In genomic region chr15:102004189-102004588, GRCm38 (mm10) we compare ENCODE assay signal across 7 mouse cellular contexts. TPM values are rescaled to one million over a fixed set of nuclear protein-coding genes. Genes with fewer than 3 reads are reported as not detected.
DNase-seq lines count a peak whose midpoint lies in the region; ATAC-seq and TF ChIP-seq lines count a peak whose summit lies in the region.

Krt8 (minus strand) TSS chr15:102004482.

- peak; percentile 42; the same call in 1 of the 2 replicates for ATAC-seq in embryonic facial prominence, embryonic 14.5 days (ENCODE audit: low read depth)
- peak; percentile 66 for ATAC-seq in kidney, embryonic 15.5 days (replicated peaks; ENCODE audit: low FRiP score)
- peak; percentile 83 for ATAC-seq in lung, postnatal 0 days

- DNase-seq in ES-E14 (ENCODE audit: low read depth, low spot score) = no peak
- DNase-seq in embryonic facial prominence, embryonic 14.5 days (ENCODE audit: low spot score) = peak; percentile 77
- peak; percentile 85 for DNase-seq in lung, postnatal 0 days (ENCODE audit: low spot score)
- DNase-seq in spleen, postnatal 36 days (ENCODE audit: low spot score in 2 of 2) = no peak
- DNase-seq in B cell, adult 2 months = no peak
- no peak for DNase-seq in gastrocnemius, adult 8-10 months (ENCODE audit: low spot score in 2 of 2)

- H3K27me3 ChIP-seq in embryonic facial prominence, embryonic 14.5 days (replicated peaks; ENCODE audit: control insufficient read depth, insufficient read depth, low read length) = peaks cover 52% of the 10 kb centered on the region
- peaks cover 65% of the 10 kb centered on the region for H3K27me3 ChIP-seq in kidney, embryonic 15.5 days
- 0 out of 2 replicates have a peak, but pooled peaks cover 4% of the 10 kb centered on the region for H3K27me3 ChIP-seq in lung, postnatal 0 days (replicated peaks; ENCODE audit: insufficient read depth, low read length)

- TF ChIP-seq EP300 in lung, postnatal 0 days (IDR thresholded peaks at IDR 0.05) = peak; percentile 18; the same call in 1 of the 2 replicates

- H3K36me3 ChIP-seq in ES-E14 (ENCODE audit: control insufficient read depth, insufficient read depth, low read length, poor library complexity, severe bottlenecking) = no peaks in the 10 kb centered on the region
- no peaks in the 10 kb centered on the region for H3K36me3 ChIP-seq in embryonic facial prominence, embryonic 14.5 days (ENCODE audit: control insufficient read depth, insufficient read depth, low read length)
- H3K36me3 ChIP-seq in kidney, embryonic 15.5 days = 0 out of 2 replicates have a peak, but pooled peaks cover 4% of the 10 kb centered on the region
- H3K36me3 ChIP-seq in lung, postnatal 0 days (ENCODE audit: insufficient read depth, low read length) = no peaks in the 10 kb centered on the region

- TF ChIP-seq CTCF in lung, postnatal 0 days (IDR thresholded peaks at IDR 0.05) = peak; percentile 62

- no peak within 1 kb of the TSS for H3K27ac ChIP-seq in ES-E14 (ENCODE audit: insufficient read depth, low read depth, low read length, poor library complexity, severe bottlenecking)
- H3K27ac ChIP-seq in embryonic facial prominence, embryonic 14.5 days (replicated peaks; ENCODE audit: low read depth, low read length) = no peak within 1 kb of the TSS; the same call in 1 of the 2 replicates
- H3K27ac ChIP-seq in kidney, embryonic 15.5 days = peak within 1 kb of the TSS; percentile 63
- H3K27ac ChIP-seq in lung, postnatal 0 days (ENCODE audit: low read length) = peak within 1 kb of the TSS; percentile 88

- in situ Hi-C loops in ES-E14 (cut with MboI; ENCODE audit: low sequenced_read_pairs in 2 of 2, unreplicated experiment in 2 of 2) = loop anchor here in 1 of 2 experiments (25.0 kb wide), 1 partner anchor 933 kb away; the partner anchor contains the start of gene Hoxc12

- peak within 1 kb of the TSS; percentile 44; a peak in 3 of 4 replicates for H3K4me3 ChIP-seq in ES-E14 (ENCODE audit: insufficient read depth in 1 of 2, low read depth in 1 of 2, low read length in 2 of 2, poor library complexity in 1 of 2, severe bottlenecking in 1 of 2)
- peak within 1 kb of the TSS; percentile 39 for H3K4me3 ChIP-seq in embryonic facial prominence, embryonic 14.5 days (ENCODE audit: low read depth, low read length)
- H3K4me3 ChIP-seq in kidney, embryonic 15.5 days (replicated peaks) = peak within 1 kb of the TSS; percentile 48
- peak within 1 kb of the TSS; percentile 43 for H3K4me3 ChIP-seq in lung, postnatal 0 days (ENCODE audit: low read depth, low read length)

- 28% methylated on average over 10 of the region's 11 CpGs for WGBS in embryonic facial prominence, embryonic 14.5 days
- WGBS in kidney, embryonic 15.5 days = 19% methylated on average over 11 of the region's 11 CpGs
- WGBS in lung, postnatal 0 days = 27% methylated on average over 10 of the region's 11 CpGs

- H3K4me2 ChIP-seq in embryonic facial prominence, embryonic 14.5 days (ENCODE audit: low read depth, low read length) = peak within 1 kb of the TSS; percentile 55
- H3K4me2 ChIP-seq in kidney, embryonic 15.5 days = peak within 1 kb of the TSS; percentile 62
- peak within 1 kb of the TSS; percentile 58 for H3K4me2 ChIP-seq in lung, postnatal 0 days (replicated peaks; ENCODE audit: low read depth, low read length)

- H3K9me3 ChIP-seq in ES-E14 (ENCODE audit: control insufficient read depth, insufficient read depth, low read depth, low read length) = no peaks in the 10 kb centered on the region
- no peaks in the 10 kb centered on the region for H3K9me3 ChIP-seq in embryonic facial prominence, embryonic 14.5 days (ENCODE audit: control insufficient read depth, low read length)
- H3K9me3 ChIP-seq in kidney, embryonic 15.5 days (replicated peaks) = no peaks in the 10 kb centered on the region
- H3K9me3 ChIP-seq in lung, postnatal 0 days (ENCODE audit: low read length) = no peaks in the 10 kb centered on the region

- H3K9ac ChIP-seq in ES-E14 (ENCODE audit: insufficient read depth, low read depth, low read length, poor library complexity, severe bottlenecking) = no peak within 1 kb of the TSS; the same call in 1 of the 2 replicates
- peak within 1 kb of the TSS; percentile 58 for H3K9ac ChIP-seq in embryonic facial prominence, embryonic 14.5 days (ENCODE audit: low read depth, low read length)
- peak within 1 kb of the TSS; percentile 41 for H3K9ac ChIP-seq in kidney, embryonic 15.5 days
- H3K9ac ChIP-seq in lung, postnatal 0 days (replicated peaks; ENCODE audit: low read depth) = peak within 1 kb of the TSS; percentile 59

- H3K4me1 ChIP-seq in ES-E14 (ENCODE audit: control insufficient read depth in 2 of 2, insufficient read depth in 2 of 2, low read length in 2 of 2, poor library complexity in 1 of 2) = peaks cover 0 to 32% of the 10 kb centered on the region in 2 experiments; a peak in 1 of 4 replicates
- peaks cover 30% of the 10 kb centered on the region for H3K4me1 ChIP-seq in embryonic facial prominence, embryonic 14.5 days (ENCODE audit: control insufficient read depth, insufficient read depth, low read length)
- H3K4me1 ChIP-seq in kidney, embryonic 15.5 days = peaks cover 41% of the 10 kb centered on the region
- H3K4me1 ChIP-seq in lung, postnatal 0 days (ENCODE audit: insufficient read depth, low read depth, low read length) = peaks cover 8% of the 10 kb centered on the region; the same call in 1 of the 2 replicates

TF ChIP-seq in ES-E14, 5 proteins besides CTCF, POLR2A, EP300 and RAD21:
- no peak for TF ChIP-seq ZC3H11A (IDR thresholded peaks at IDR 0.05; ENCODE audit: borderline replicate concordance, low read depth, low read length)
- no peak for TF ChIP-seq MAFK (IDR thresholded peaks at IDR 0.05; ENCODE audit: insufficient read depth, low read depth, low read length)
- no peak for TF ChIP-seq ZNF384 (IDR thresholded peaks at IDR 0.05; ENCODE audit: low read depth, low read length)
- TF ChIP-seq HCFC1 (IDR thresholded peaks at IDR 0.05; ENCODE audit: borderline replicate concordance, insufficient read depth, low read length) = no peak
- no peak for TF ChIP-seq CHD2 (IDR thresholded peaks at IDR 0.05; ENCODE audit: low read depth, low read length)

RNA-seq across cellular contexts. Expression of gene Krt8, which starts in this region (rescaled TPM):
- total RNA-seq in ES-E14 (2012; rRNA removed) = 346 and 451 TPM in 2 replicates
- polyA plus RNA-seq in embryonic facial prominence, embryonic 14.5 days (2014; fragmentation: Nextera tagmentation; extraction: Ambion mirVana) = 69.1 and 105 TPM in 2 replicates
- polyA plus RNA-seq in kidney, embryonic 15.5 days (2015; fragmentation: Nextera tagmentation; extraction: Ambion mirVana) = 213 and 217 TPM in 2 replicates
- polyA plus RNA-seq in lung, postnatal 0 days (2015; fragmentation: Nextera tagmentation; extraction: Ambion mirVana) = 353 and 389 TPM in 2 replicates
- total RNA-seq in gastrocnemius, adult 8-10 months (2022) = under 1 TPM in 1 of 4 experiments, not detected in 3; 0.32 TPM

Comparison
In these comparisons a context has a peak if more than half of its experiments do, and no peak if none do; other contexts are left out.
1. RNA of gene Krt8 (total RNA-seq): 346 to 451 TPM in ES-E14; 0.32 TPM in gastrocnemius, adult 8-10 months; every median in the first group is over 100 times any median in the second.
2. DNase-seq: peak in embryonic facial prominence, embryonic 14.5 days (single experiment) and lung, postnatal 0 days (single experiment); none in ES-E14 (single experiment), spleen, postnatal 36 days (0 of 2), B cell, adult 2 months (0 of 2) and gastrocnemius, adult 8-10 months (0 of 2).
3. H3K27ac ChIP-seq: peak in kidney, embryonic 15.5 days (single experiment) and lung, postnatal 0 days (single experiment); none in ES-E14 (single experiment) and embryonic facial prominence, embryonic 14.5 days (single experiment).
4. Peak in every context shown above with its lines, with median percentiles within 50 percentile points of each other: H3K4me3 ChIP-seq, ATAC-seq and H3K4me2 ChIP-seq.